Mouse (Mus musculus): ENCODE measurements around the gene Zfp612. TPM values are rescaled to one million over a fixed set of nuclear protein-coding genes. Genes with fewer than 3 reads are reported as not detected.

Gene Zfp612
- polyA plus RNA-seq, 3 experiments from 2014 or later: 3.0 to 7.1 (median 4.1) TPM

GRCm38 (mm10) chr8:110135515-110135914, 56.0 kb downstream of the Zfp612 start:
- no peak for ATAC-seq

GRCm38 (mm10) chr8:110140156-110140555, 60.6 kb downstream of the Zfp612 start:
- ATAC-seq: no peak

GRCm38 (mm10) chr8:110140770-110141169, 61.2 kb downstream of the Zfp612 start:
- no peak for ATAC-seq

Other genes starting within 250 kb of the Zfp612 start
- 1 to 10 TPM in 2 of 3 experiments, under 1 TPM in 1; 0.66 to 1.7 (median 1.1) TPM for gene Phlpp2, start 211.2 kb upstream of the Zfp612 start, polyA plus RNA-seq (2017; shearing (Covaris generic))
- not detected for gene Marveld3, start 117.5 kb upstream of the Zfp612 start, polyA plus RNA-seq (2017; shearing (Covaris generic))
- gene Tat, start 89.3 kb upstream of the Zfp612 start, polyA plus RNA-seq (2017; shearing (Covaris generic)): not detected
- not detected for gene Chst4, start 40.0 kb upstream of the Zfp612 start, polyA plus RNA-seq (2017; shearing (Covaris generic))
- gene Gm21964, start 21.5 kb downstream of the Zfp612 start, polyA plus RNA-seq (2017; shearing (Covaris generic)): not detected
- gene Gm17720, start 23.0 kb downstream of the Zfp612 start, polyA plus RNA-seq (2017; shearing (Covaris generic)): not detected
- not detected for gene Calb2, start 88.5 kb downstream of the Zfp612 start, polyA plus RNA-seq (2017; shearing (Covaris generic))
- gene Cmtr2, start 135.9 kb downstream of the Zfp612 start, polyA plus RNA-seq (2017; shearing (Covaris generic)): 1 to 10 TPM; 5.8 to 9.5 (median 6.9) TPM
- gene Hydin, start 187.2 kb downstream of the Zfp612 start, polyA plus RNA-seq (2017; shearing (Covaris generic)): under 1 TPM in 1 of 3 experiments, not detected in 2; 0.20 TPM

Measured in inflammation-experienced regulatory T-cells, adult 6 months (primary cell).